Mouse (Mus musculus): Measurements from ENCODE around the gene Olfr372. TPM values are rescaled to one million over a fixed set of nuclear protein-coding genes. Genes with fewer than 3 reads are reported as not detected.
"Not testable (repeated sequence)": the region's sequence is repeated elsewhere in the genome, so short reads cannot be mapped to it uniquely, and the experiment has no call there.

The Olfr372 gene
- polyA plus RNA-seq (2014; fragmentation: Nextera tagmentation; extraction: Ambion mirVana), result not detected in 2 replicates

DNA sequence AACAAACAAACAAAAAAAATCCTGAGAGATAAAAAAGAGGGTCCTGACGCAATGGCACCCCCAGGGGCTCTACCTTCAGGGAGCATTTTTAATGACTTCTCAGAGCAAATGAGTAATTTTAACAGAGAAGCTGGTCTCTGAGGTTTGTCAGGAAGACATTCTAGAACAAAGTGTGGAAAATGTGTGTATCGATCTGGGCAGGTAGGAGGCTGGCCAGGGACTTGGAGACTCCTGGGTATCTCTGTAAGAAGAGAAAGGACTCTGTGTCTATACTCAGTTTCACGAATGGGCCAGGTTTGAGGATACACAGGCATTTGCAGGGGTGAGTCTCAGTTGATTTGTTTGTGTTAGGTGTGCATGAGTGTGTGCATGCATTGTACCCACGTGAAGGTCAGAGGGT is at the start of gene Olfr372:
Gene Olfr372 (plus strand): TSS at position 301 of the 400 bp plus-strand sequence.
- H3K27ac ChIP-seq (replicated peaks in 1 of 2; ENCODE audit: control insufficient read depth in 1 of 2, insufficient read depth in 1 of 2, low read depth in 2 of 2, low read length in 2 of 2); H3K9me3 ChIP-seq (ENCODE audit: control insufficient read depth, low read length); H3K4me3 ChIP-seq (ENCODE audit: control insufficient read depth in 1 of 2, insufficient read depth in 1 of 2, low read depth in 1 of 2, low read length in 2 of 2); H3K27me3 ChIP-seq (ENCODE audit: control insufficient read depth, insufficient read depth, low read length); H3K36me3 ChIP-seq (ENCODE audit: control insufficient read depth, insufficient read depth, low read length); H3K4me1 ChIP-seq (ENCODE audit: control insufficient read depth in 2 of 2, insufficient read depth in 2 of 2, low read length in 2 of 2); H3K9ac ChIP-seq (ENCODE audit: low read length); H3K4me2 ChIP-seq (ENCODE audit: low read length); ATAC-seq (ENCODE audit: insufficient number of reproducible peaks, insufficient read depth, low FRiP score, low read depth): not testable (repeated sequence)
- WGBS, result 61% methylated on average over 4 of the region's 4 CpGs

DNA sequence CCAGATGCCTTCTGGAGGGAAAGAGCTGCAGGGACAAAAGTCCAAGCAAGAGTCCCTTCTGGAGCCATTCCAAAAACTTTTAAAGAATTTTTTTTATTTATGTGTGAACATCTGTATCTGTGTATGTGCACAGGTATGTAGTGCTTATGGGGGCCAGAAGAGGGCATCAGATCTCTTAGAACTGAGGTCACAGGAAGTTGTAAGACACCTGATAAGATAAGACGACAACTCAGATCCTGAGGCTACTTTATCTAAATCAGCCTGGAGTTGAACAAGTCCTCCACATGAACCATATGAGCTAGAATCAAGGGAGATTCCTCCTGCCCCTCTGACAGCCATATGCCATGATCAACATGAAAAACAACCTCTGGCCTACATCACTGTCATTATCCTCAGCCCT is 41.6 kb upstream of the Olfr372 start:
- Histone ChIP-seq H3K9ac (ENCODE audit: low read length) (no peak overlapping the region), H3K9me3 (ENCODE audit: control insufficient read depth, low read length) (no peaks in the 10 kb centered on the region), H3K27me3 (ENCODE audit: control insufficient read depth, insufficient read depth, low read length) (no peaks in the 10 kb centered on the region), H3K4me2 (ENCODE audit: low read length) (no peak overlapping the region), H3K4me1 (ENCODE audit: control insufficient read depth in 2 of 2, insufficient read depth in 2 of 2, low read length in 2 of 2) (no peaks in the 10 kb centered on the region), H3K4me3 (ENCODE audit: control insufficient read depth in 1 of 2, insufficient read depth in 1 of 2, low read depth in 1 of 2, low read length in 2 of 2) (no peak overlapping the region), H3K27ac (replicated peaks in 1 of 2; ENCODE audit: control insufficient read depth in 1 of 2, insufficient read depth in 1 of 2, low read depth in 2 of 2, low read length in 2 of 2) (no peak overlapping the region), H3K36me3 (ENCODE audit: control insufficient read depth, insufficient read depth, low read length) (no peaks in the 10 kb centered on the region)
- no peak for ATAC-seq (ENCODE audit: insufficient number of reproducible peaks, insufficient read depth, low FRiP score, low read depth)
- 24% methylated on average over 1 of the region's 1 CpGs for WGBS

DNA sequence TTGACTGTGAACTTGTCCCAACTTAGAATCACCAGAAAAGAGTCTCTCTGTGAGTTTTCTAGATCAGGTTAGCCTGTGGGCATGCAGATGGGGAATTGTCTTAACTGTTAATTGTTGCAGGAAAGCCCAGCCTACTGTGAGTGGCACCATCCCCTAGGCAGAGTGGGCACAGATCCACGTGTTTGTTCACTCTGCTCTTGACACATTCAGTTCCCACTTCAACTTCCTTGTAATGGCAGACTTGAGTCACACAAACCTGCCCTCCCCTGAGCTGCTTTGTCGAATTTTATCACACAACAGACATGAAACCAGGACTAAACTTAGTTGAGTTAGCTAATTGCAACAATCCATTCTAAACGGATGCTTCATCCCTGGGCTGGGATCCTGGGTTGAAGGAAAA is 40.8 kb upstream of the Olfr372 start:
- no peak overlapping the region for H3K27ac ChIP-seq (replicated peaks in 1 of 2; ENCODE audit: control insufficient read depth in 1 of 2, insufficient read depth in 1 of 2, low read depth in 2 of 2, low read length in 2 of 2)
- no peak overlapping the region for H3K9ac ChIP-seq (ENCODE audit: low read length)
- no peaks in the 10 kb centered on the region for H3K9me3 ChIP-seq (ENCODE audit: control insufficient read depth, low read length)
- H3K4me3 ChIP-seq (ENCODE audit: control insufficient read depth in 1 of 2, insufficient read depth in 1 of 2, low read depth in 1 of 2, low read length in 2 of 2), result no peak overlapping the region
- ATAC-seq (ENCODE audit: insufficient number of reproducible peaks, insufficient read depth, low FRiP score, low read depth), result no peak
- WGBS, result 61% methylated on average over 3 of the region's 3 CpGs
- H3K4me1 ChIP-seq (ENCODE audit: control insufficient read depth in 2 of 2, insufficient read depth in 2 of 2, low read length in 2 of 2), result no peaks in the 10 kb centered on the region
- no peak overlapping the region for H3K4me2 ChIP-seq (ENCODE audit: low read length)
- H3K36me3 ChIP-seq (ENCODE audit: control insufficient read depth, insufficient read depth, low read length), result no peaks in the 10 kb centered on the region
- no peaks in the 10 kb centered on the region for H3K27me3 ChIP-seq (ENCODE audit: control insufficient read depth, insufficient read depth, low read length)

DNA sequence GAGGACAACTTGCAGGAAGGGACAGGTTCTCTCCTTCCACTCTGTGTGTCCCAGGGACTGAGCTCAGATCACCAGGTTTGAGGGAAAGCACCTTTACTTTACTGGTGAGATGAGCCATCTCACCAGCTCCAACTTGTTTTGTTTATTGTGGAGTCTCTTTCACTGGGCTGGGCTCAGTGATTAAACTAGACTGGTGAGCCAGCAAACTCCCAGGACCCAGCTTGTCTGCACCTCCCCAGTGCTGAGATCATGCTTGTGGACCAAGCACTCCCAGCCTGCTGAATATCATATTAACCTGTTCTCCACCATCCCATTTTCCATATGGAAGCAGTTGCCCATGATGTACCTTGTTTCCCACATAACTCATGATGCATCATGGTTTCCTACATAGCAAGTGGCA is 38.1 kb upstream of the Olfr372 start:
- H3K27me3 ChIP-seq (ENCODE audit: control insufficient read depth, insufficient read depth, low read length), result no peaks in the 10 kb centered on the region
- H3K9me3 ChIP-seq (ENCODE audit: control insufficient read depth, low read length), result no peaks in the 10 kb centered on the region
- H3K4me2 ChIP-seq (ENCODE audit: low read length), result no peak overlapping the region
- no peak overlapping the region for H3K9ac ChIP-seq (ENCODE audit: low read length)
- no peaks in the 10 kb centered on the region for H3K36me3 ChIP-seq (ENCODE audit: control insufficient read depth, insufficient read depth, low read length)
- H3K27ac ChIP-seq (replicated peaks in 1 of 2; ENCODE audit: control insufficient read depth in 1 of 2, insufficient read depth in 1 of 2, low read depth in 2 of 2, low read length in 2 of 2), result no peak overlapping the region
- H3K4me3 ChIP-seq (ENCODE audit: control insufficient read depth in 1 of 2, insufficient read depth in 1 of 2, low read depth in 1 of 2, low read length in 2 of 2), result no peak overlapping the region
- ATAC-seq (ENCODE audit: insufficient number of reproducible peaks, insufficient read depth, low FRiP score, low read depth), result no peak
- H3K4me1 ChIP-seq (ENCODE audit: control insufficient read depth in 2 of 2, insufficient read depth in 2 of 2, low read length in 2 of 2), result no peaks in the 10 kb centered on the region

DNA sequence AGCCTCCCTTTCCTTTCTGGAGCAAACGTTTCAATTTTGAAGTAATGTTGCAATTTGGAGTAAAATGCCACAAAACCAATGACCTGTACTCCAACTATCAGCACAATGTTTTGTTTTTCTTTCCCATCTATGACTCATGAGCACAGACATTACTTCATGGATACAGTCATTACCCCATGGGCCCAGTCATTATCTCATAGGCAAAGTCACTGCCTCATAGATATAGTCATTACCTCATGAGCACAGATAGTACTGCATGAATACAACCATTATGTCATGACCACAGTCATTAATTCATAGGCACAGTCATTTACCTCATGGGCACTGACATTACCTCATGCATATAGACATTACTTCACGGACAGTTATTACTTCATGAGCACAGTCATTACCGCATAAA is 35.1 kb upstream of the Olfr372 start:
- no peak overlapping the region for H3K4me2 ChIP-seq (ENCODE audit: low read length)
- H3K9me3 ChIP-seq (ENCODE audit: control insufficient read depth, low read length), result no peaks in the 10 kb centered on the region
- no peaks in the 10 kb centered on the region for H3K27me3 ChIP-seq (ENCODE audit: control insufficient read depth, insufficient read depth, low read length)
- H3K4me1 ChIP-seq (ENCODE audit: control insufficient read depth in 2 of 2, insufficient read depth in 2 of 2, low read length in 2 of 2), result no peaks in the 10 kb centered on the region
- no peak overlapping the region for H3K27ac ChIP-seq (replicated peaks in 1 of 2; ENCODE audit: control insufficient read depth in 1 of 2, insufficient read depth in 1 of 2, low read depth in 2 of 2, low read length in 2 of 2)
- no peak for ATAC-seq (ENCODE audit: insufficient number of reproducible peaks, insufficient read depth, low FRiP score, low read depth)
- no peak overlapping the region for H3K4me3 ChIP-seq (ENCODE audit: control insufficient read depth in 1 of 2, insufficient read depth in 1 of 2, low read depth in 1 of 2, low read length in 2 of 2)
- H3K36me3 ChIP-seq (ENCODE audit: control insufficient read depth, insufficient read depth, low read length), result no peaks in the 10 kb centered on the region
- no peak overlapping the region for H3K9ac ChIP-seq (ENCODE audit: low read length)
- 72% methylated on average over 3 of the region's 3 CpGs for WGBS

DNA sequence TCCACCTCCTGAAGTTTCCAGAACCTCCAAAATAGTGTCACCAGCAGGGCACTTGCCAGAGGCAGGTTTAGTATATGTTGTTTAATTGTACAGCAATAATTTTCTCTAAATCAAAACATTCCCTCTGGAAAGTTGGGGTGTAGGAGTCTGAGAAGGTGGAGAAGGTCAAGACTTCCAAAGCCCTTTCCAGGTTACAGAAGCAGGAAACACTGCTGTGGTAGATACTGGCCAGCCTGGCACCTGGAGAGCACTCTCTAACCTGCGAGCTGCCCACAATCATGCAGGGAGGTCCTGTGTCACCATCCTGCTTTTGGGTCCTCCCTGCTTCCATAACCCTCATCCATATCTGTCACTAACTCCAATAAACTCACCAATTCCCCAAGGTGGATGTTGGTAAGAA is 34.3 kb upstream of the Olfr372 start:
- H3K4me1 ChIP-seq (ENCODE audit: control insufficient read depth in 2 of 2, insufficient read depth in 2 of 2, low read length in 2 of 2), result no peaks in the 10 kb centered on the region
- H3K27me3 ChIP-seq (ENCODE audit: control insufficient read depth, insufficient read depth, low read length), result no peaks in the 10 kb centered on the region
- H3K9ac ChIP-seq (ENCODE audit: low read length), result no peak overlapping the region
- no peak for ATAC-seq (ENCODE audit: insufficient number of reproducible peaks, insufficient read depth, low FRiP score, low read depth)
- no peaks in the 10 kb centered on the region for H3K9me3 ChIP-seq (ENCODE audit: control insufficient read depth, low read length)
- no peak overlapping the region for H3K27ac ChIP-seq (replicated peaks in 1 of 2; ENCODE audit: control insufficient read depth in 1 of 2, insufficient read depth in 1 of 2, low read depth in 2 of 2, low read length in 2 of 2)
- WGBS, result 59% methylated on average over 1 of the region's 1 CpGs
- no peak overlapping the region for H3K4me3 ChIP-seq (ENCODE audit: control insufficient read depth in 1 of 2, insufficient read depth in 1 of 2, low read depth in 1 of 2, low read length in 2 of 2)
- H3K36me3 ChIP-seq (ENCODE audit: control insufficient read depth, insufficient read depth, low read length), result no peaks in the 10 kb centered on the region
- H3K4me2 ChIP-seq (ENCODE audit: low read length), result no peak overlapping the region

DNA sequence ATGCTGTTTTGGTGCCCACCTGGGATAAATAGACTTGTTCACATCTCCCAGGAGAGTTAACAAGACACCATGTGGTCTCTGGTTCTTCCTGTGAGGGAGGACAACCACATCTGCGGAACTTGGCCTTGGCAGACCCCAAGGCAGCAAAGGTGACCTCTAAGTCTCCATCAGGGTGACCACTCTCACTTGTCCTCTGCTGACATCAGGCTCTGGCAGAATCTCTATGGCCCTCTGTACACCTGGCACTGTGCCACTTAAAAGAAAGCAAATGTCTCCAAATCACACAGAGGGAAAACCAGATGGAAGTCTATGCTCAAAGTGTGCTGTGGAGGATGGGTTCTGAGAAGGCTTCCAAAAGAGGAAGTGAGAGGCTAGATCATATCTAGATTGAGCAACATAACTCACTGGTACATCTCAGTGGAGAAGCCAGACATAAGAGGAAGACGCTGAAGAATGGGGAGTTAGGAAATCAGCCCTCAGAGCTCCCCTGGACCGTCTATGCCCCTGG is 32.8 kb upstream of the Olfr372 start:
- Histone ChIP-seq H3K9me3 (ENCODE audit: control insufficient read depth, low read length) (no peaks in the 10 kb centered on the region), H3K27me3 (ENCODE audit: control insufficient read depth, insufficient read depth, low read length) (no peaks in the 10 kb centered on the region), H3K4me2 (ENCODE audit: low read length) (no peak overlapping the region), H3K4me3 (ENCODE audit: control insufficient read depth in 1 of 2, insufficient read depth in 1 of 2, low read depth in 1 of 2, low read length in 2 of 2) (no peak overlapping the region), H3K4me1 (ENCODE audit: control insufficient read depth in 2 of 2, insufficient read depth in 2 of 2, low read length in 2 of 2) (no peaks in the 10 kb centered on the region), H3K9ac (ENCODE audit: low read length) (no peak overlapping the region), H3K27ac (replicated peaks in 1 of 2; ENCODE audit: control insufficient read depth in 1 of 2, insufficient read depth in 1 of 2, low read depth in 2 of 2, low read length in 2 of 2) (no peak overlapping the region), H3K36me3 (ENCODE audit: control insufficient read depth, insufficient read depth, low read length) (no peaks in the 10 kb centered on the region)
- no peak for ATAC-seq (ENCODE audit: insufficient number of reproducible peaks, insufficient read depth, low FRiP score, low read depth)
- WGBS, result 61% methylated on average over 3 of the region's 3 CpGs

DNA sequence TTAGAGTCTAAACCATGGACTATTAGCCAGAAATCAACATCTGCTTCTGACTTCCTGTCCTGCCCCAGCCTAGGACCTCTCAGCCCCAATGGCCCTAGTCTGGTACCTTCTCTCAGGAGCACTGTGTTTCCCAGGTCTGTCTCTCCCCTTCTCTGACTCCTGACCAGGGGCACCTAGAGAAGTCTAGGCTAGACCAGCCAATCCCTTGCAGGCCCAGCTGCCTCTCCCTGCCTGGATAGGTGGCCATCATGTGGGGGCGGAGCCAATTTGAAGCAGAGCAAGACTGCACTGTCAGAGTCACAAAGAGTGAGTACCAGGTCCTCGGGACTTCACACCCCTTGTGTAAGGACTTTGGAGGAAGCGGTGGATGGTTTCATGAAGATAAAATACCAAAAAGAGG is 31.5 kb upstream of the Olfr372 start, which contains the start of gene Cyp4f18:
Gene Cyp4f18 (minus strand): TSS at position 154 of the 400 bp plus-strand sequence.
- Histone ChIP-seq H3K4me1 (ENCODE audit: control insufficient read depth in 2 of 2, insufficient read depth in 2 of 2, low read length in 2 of 2) (no peaks in the 10 kb centered on the region), H3K9me3 (ENCODE audit: control insufficient read depth, low read length) (no peaks in the 10 kb centered on the region), H3K4me2 (ENCODE audit: low read length) (no peak within 1 kb of the TSS), H3K27ac (replicated peaks in 1 of 2; ENCODE audit: control insufficient read depth in 1 of 2, insufficient read depth in 1 of 2, low read depth in 2 of 2, low read length in 2 of 2) (no peak within 1 kb of the TSS), H3K36me3 (ENCODE audit: control insufficient read depth, insufficient read depth, low read length) (no peaks in the 10 kb centered on the region), H3K9ac (ENCODE audit: low read length) (no peak within 1 kb of the TSS), H3K27me3 (ENCODE audit: control insufficient read depth, insufficient read depth, low read length) (no peaks in the 10 kb centered on the region), H3K4me3 (ENCODE audit: control insufficient read depth in 1 of 2, insufficient read depth in 1 of 2, low read depth in 1 of 2, low read length in 2 of 2) (no peak within 1 kb of the TSS)
- 54% methylated on average over 3 of the region's 3 CpGs for WGBS
- ATAC-seq (ENCODE audit: insufficient number of reproducible peaks, insufficient read depth, low FRiP score, low read depth), result no peak
